Mouse (Mus musculus): ENCODE results near the gene Sun1. TPM values are rescaled to one million over a fixed set of nuclear protein-coding genes. Genes with fewer than 3 reads are reported as not detected.

The Sun1 gene
- polyA plus RNA-seq, 1 experiment from 2014 or later: 8.6 TPM

- no peak for ATAC-seq
- WGBS (ENCODE audit: insufficient replicate concordance): 88% methylated on average over 4 of the region's 4 CpGs
- H3K27ac ChIP-seq (ENCODE audit: low read depth): no peak overlapping the region
- H3K4me3 ChIP-seq (ENCODE audit: low read depth, low read length): no peak overlapping the region
- TF ChIP-seq CTCF (IDR thresholded peaks at IDR 0.05; ENCODE audit: low read depth): no peak
- TF ChIP-seq EP300 (IDR thresholded peaks at IDR 0.05; ENCODE audit: low read depth): no peak
- no peaks in the 10 kb centered on the region for H3K9me3 ChIP-seq (ENCODE audit: low read length)
- H3K4me2 ChIP-seq (ENCODE audit: low read depth, low read length): no peak overlapping the region
- H3K36me3 ChIP-seq (replicated peaks; ENCODE audit: insufficient read depth, low read length): peaks cover 64% of the 10 kb centered on the region
- H3K27me3 ChIP-seq (ENCODE audit: insufficient read depth, low read length): no peaks in the 10 kb centered on the region
- H3K4me1 ChIP-seq (ENCODE audit: insufficient read depth): peaks cover 22% of the 10 kb centered on the region
- H3K9ac ChIP-seq (replicated peaks): no peak overlapping the region
- DNase-seq: no peak
Measured at GRCm38 (mm10) chr5:139261403-139261802, 61.0 kb downstream of the Sun1 start.

- DNase-seq: no peak
- ATAC-seq: no peak
- Histone ChIP-seq H3K9ac (replicated peaks) (no peak overlapping the region), H3K27ac (ENCODE audit: low read depth) (no peak overlapping the region), H3K27me3 (ENCODE audit: insufficient read depth, low read length) (no peaks in the 10 kb centered on the region), H3K4me2 (ENCODE audit: low read depth, low read length) (no peak overlapping the region), H3K4me3 (ENCODE audit: low read depth, low read length) (no peak overlapping the region), H3K9me3 (ENCODE audit: low read length) (no peaks in the 10 kb centered on the region), H3K36me3 (replicated peaks; ENCODE audit: insufficient read depth, low read length) (peaks cover 64% of the 10 kb centered on the region), H3K4me1 (ENCODE audit: insufficient read depth) (no peaks in the 10 kb centered on the region)
- WGBS (ENCODE audit: insufficient replicate concordance): 83% methylated on average over 4 of the region's 4 CpGs
- TF ChIP-seq CTCF (IDR thresholded peaks at IDR 0.05; ENCODE audit: low read depth): no peak
- no peak for TF ChIP-seq EP300 (IDR thresholded peaks at IDR 0.05; ENCODE audit: low read depth)
Measured at GRCm38 (mm10) chr5:139267661-139268060, 67.2 kb downstream of the Sun1 start.

DNA sequence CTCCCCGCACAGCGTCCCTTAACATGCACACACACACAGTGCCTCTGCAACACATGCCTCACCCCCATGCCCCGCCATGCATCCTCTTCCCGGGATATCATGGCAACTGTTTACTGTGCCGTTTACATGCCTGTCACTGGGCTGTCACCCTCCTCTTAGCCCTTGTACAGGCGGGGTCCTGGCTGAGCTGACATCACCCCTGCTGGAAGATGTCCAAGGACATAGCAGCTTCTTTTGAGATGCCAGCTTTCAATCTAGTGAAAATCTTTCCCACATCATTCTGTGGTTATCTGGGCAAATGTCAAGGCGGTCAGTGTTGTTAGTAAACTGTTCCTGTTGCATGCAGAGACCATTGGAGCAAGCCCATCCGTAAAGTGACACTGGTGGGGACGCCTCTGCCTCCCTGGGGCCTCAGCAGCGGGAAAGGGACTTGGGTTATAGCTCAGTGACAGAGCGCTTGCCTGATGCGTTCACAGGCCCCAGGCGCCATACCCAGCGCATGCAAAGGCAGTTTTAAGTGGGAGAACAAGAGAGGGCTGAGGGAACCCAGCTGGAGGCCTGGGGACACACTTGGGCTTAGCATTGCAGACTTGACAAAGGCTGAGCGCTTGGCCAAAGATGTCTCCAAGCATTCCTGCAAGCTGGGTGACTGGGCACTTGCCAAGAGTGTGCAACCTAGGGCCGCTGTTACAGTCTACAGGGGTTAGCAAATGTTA lies 70.5 kb downstream of the Sun1 start:
- H3K4me1 ChIP-seq (ENCODE audit: insufficient read depth): no peaks in the 10 kb centered on the region
- no peaks in the 10 kb centered on the region for H3K9me3 ChIP-seq (ENCODE audit: low read length)
- no peak overlapping the region for H3K9ac ChIP-seq (replicated peaks)
- H3K27ac ChIP-seq (ENCODE audit: low read depth): no peak overlapping the region
- H3K4me2 ChIP-seq (ENCODE audit: low read depth, low read length): no peak overlapping the region
- no peak for DNase-seq
- no peaks in the 10 kb centered on the region for H3K27me3 ChIP-seq (ENCODE audit: insufficient read depth, low read length)
- no peak overlapping the region for H3K4me3 ChIP-seq (ENCODE audit: low read depth, low read length)
- TF ChIP-seq EP300 (IDR thresholded peaks at IDR 0.05; ENCODE audit: low read depth): no peak
- peaks cover 33% of the 10 kb centered on the region for H3K36me3 ChIP-seq (replicated peaks; ENCODE audit: insufficient read depth, low read length)
- no peak for ATAC-seq
- 77% methylated on average over 16 of the region's 16 CpGs for WGBS (ENCODE audit: insufficient replicate concordance)

GRCm38 (mm10) chr5:139271994-139272554 lies 71.6 kb downstream of the Sun1 start:
- DNase-seq (no peak), ATAC-seq (no peak)
- H3K36me3 ChIP-seq (replicated peaks; ENCODE audit: insufficient read depth, low read length): peaks cover 22% of the 10 kb centered on the region
- no peak for TF ChIP-seq EP300 (IDR thresholded peaks at IDR 0.05; ENCODE audit: low read depth)
- TF ChIP-seq CTCF (IDR thresholded peaks at IDR 0.05; ENCODE audit: low read depth): no peak
- no peaks in the 10 kb centered on the region for H3K9me3 ChIP-seq (ENCODE audit: low read length)
- no peak overlapping the region for H3K27ac ChIP-seq (ENCODE audit: low read depth)
- H3K9ac ChIP-seq (replicated peaks): no peak overlapping the region
- no peaks in the 10 kb centered on the region for H3K27me3 ChIP-seq (ENCODE audit: insufficient read depth, low read length)
- no peak overlapping the region for H3K4me3 ChIP-seq (ENCODE audit: low read depth, low read length)
- no peak overlapping the region for H3K4me2 ChIP-seq (ENCODE audit: low read depth, low read length)
- 60% methylated on average over 8 of the region's 8 CpGs for WGBS (ENCODE audit: insufficient replicate concordance)
- H3K4me1 ChIP-seq (ENCODE audit: insufficient read depth): no peaks in the 10 kb centered on the region

DNA sequence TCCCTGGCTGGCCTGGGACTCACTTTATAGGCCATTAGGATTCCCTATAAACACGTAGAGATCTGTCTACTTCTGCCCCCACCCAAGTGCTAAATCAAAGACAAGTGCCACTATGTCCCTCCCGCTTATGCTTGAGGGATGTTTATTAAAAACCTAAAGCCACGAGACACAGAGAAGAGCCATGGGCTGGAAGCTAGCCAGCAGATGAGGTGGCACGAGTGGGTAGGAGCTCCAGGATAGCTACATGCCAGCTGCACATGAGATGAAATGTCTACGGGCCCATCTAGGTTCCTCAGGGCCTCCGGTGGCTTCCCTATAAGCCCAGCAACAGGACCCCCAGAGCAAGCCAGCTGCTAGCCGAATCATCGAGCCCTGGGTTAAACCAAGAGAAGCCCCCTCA lies 76.8 kb downstream of the Sun1 start:
- Histone ChIP-seq H3K4me1 (ENCODE audit: insufficient read depth) (no peaks in the 10 kb centered on the region), H3K36me3 (replicated peaks; ENCODE audit: insufficient read depth, low read length) (no peaks in the 10 kb centered on the region; the same call in 1 of the 2 replicates), H3K4me2 (ENCODE audit: low read depth, low read length) (no peak overlapping the region), H3K27ac (ENCODE audit: low read depth) (no peak overlapping the region), H3K9me3 (ENCODE audit: low read length) (no peaks in the 10 kb centered on the region), H3K9ac (replicated peaks) (no peak overlapping the region), H3K27me3 (ENCODE audit: insufficient read depth, low read length) (no peaks in the 10 kb centered on the region), H3K4me3 (ENCODE audit: low read depth, low read length) (no peak overlapping the region)
- DNase-seq: no peak
- TF ChIP-seq CTCF (IDR thresholded peaks at IDR 0.05; ENCODE audit: low read depth) (no peak), EP300 (IDR thresholded peaks at IDR 0.05; ENCODE audit: low read depth) (no peak)
- no peak for ATAC-seq
- WGBS (ENCODE audit: insufficient replicate concordance): 80% methylated on average over 8 of the region's 8 CpGs

DNA sequence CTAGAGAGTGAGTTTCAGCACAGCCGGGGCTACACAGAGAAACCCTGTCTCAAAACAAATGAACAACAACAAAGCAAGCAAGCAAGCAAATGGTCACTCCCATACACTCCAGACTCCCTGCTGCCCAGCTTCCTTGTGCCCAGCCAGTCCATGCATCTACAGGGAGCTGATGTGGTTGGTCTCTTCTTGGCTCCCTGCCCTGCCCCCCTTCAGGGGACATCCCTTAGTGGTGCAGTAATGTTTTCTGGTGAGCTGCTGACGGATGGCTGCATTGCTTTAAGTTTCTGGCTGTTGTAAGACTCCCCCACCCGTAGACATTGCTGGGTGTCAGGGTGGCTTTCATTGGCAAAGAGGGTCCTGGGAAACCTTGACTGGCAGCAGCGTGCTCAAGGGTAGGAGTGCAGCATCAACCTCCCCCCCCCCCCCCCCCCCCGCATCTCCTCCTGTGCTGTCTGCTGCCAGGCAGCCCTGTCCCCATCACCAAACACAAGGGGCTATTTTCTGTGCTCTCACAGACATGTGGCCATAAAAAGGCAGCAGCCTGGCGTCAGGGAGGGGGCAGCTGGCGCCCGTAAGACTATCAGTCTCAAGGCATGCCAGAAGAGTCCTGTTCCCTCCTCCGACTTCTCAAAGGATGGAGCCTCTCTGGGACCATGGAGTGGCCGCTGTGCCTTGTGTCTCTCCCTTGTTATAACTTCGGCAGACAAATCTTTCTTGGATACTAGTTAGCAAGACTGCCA lies 81.1 kb downstream of the Sun1 start:
- H3K27me3 ChIP-seq (ENCODE audit: insufficient read depth, low read length): no peaks in the 10 kb centered on the region
- TF ChIP-seq EP300 (IDR thresholded peaks at IDR 0.05; ENCODE audit: low read depth): no peak
- TF ChIP-seq CTCF (IDR thresholded peaks at IDR 0.05; ENCODE audit: low read depth): no peak
- peaks cover 21% of the 10 kb centered on the region for H3K4me1 ChIP-seq (ENCODE audit: insufficient read depth)
- H3K9me3 ChIP-seq (ENCODE audit: low read length): no peaks in the 10 kb centered on the region
- H3K27ac ChIP-seq (ENCODE audit: low read depth): no peak overlapping the region
- H3K4me2 ChIP-seq (ENCODE audit: low read depth, low read length): no peak overlapping the region
- WGBS (ENCODE audit: insufficient replicate concordance): 66% methylated on average over 10 of the region's 11 CpGs
- DNase-seq (no peak), ATAC-seq (no peak)
- H3K4me3 ChIP-seq (ENCODE audit: low read depth, low read length): no peak overlapping the region
- no peaks in the 10 kb centered on the region; the same call in 1 of the 2 replicates for H3K36me3 ChIP-seq (replicated peaks; ENCODE audit: insufficient read depth, low read length)
- H3K9ac ChIP-seq (replicated peaks): no peak overlapping the region
